Mouse (Mus musculus): ENCODE results near the gene Itga9. TPM values are rescaled to one million over a fixed set of nuclear protein-coding genes. Genes with fewer than 3 reads are reported as not detected.

Gene Itga9
- polyA plus RNA-seq, 1 experiment: not detected

GRCm38 (mm10) chr9:118655726-118656125 is 49.2 kb downstream of the Itga9 start:
- H3K27ac ChIP-seq (ENCODE audit: insufficient read depth, low read depth, low read length): no peak overlapping the region
- no peak overlapping the region for H3K4me3 ChIP-seq (ENCODE audit: insufficient read depth, low read depth, low read length)
- no peak for TF ChIP-seq CTCF (IDR thresholded peaks at IDR 0.05; ENCODE audit: insufficient read depth, low read depth, low read length)
- TF ChIP-seq POLR2A (IDR thresholded peaks at IDR 0.05; ENCODE audit: insufficient read depth, low read depth, low read length): no peak
- 88% methylated on average over 3 of the region's 3 CpGs for WGBS
- no peaks in the 10 kb centered on the region for H3K4me1 ChIP-seq (ENCODE audit: control insufficient read depth, insufficient read depth, low read length)

- Histone ChIP-seq H3K4me3 (ENCODE audit: insufficient read depth, low read depth, low read length) (no peak overlapping the region), H3K27ac (ENCODE audit: insufficient read depth, low read depth, low read length) (no peak overlapping the region), H3K4me1 (ENCODE audit: control insufficient read depth, insufficient read depth, low read length) (no peaks in the 10 kb centered on the region)
- TF ChIP-seq CTCF (IDR thresholded peaks at IDR 0.05; ENCODE audit: insufficient read depth, low read depth, low read length) (no peak), POLR2A (IDR thresholded peaks at IDR 0.05; ENCODE audit: insufficient read depth, low read depth, low read length) (no peak)
- 87% methylated on average over 7 of the region's 7 CpGs for WGBS
These were observed 51.7 kb downstream of the Itga9 start for GRCm38 (mm10) chr9:118658159-118658558.

- H3K4me3 ChIP-seq (ENCODE audit: insufficient read depth, low read depth, low read length): no peak overlapping the region
- 91% methylated on average over 5 of the region's 5 CpGs for WGBS
- no peak overlapping the region for H3K27ac ChIP-seq (ENCODE audit: insufficient read depth, low read depth, low read length)
- TF ChIP-seq CTCF (IDR thresholded peaks at IDR 0.05; ENCODE audit: insufficient read depth, low read depth, low read length) (no peak), POLR2A (IDR thresholded peaks at IDR 0.05; ENCODE audit: insufficient read depth, low read depth, low read length) (no peak)
- no peaks in the 10 kb centered on the region for H3K4me1 ChIP-seq (ENCODE audit: control insufficient read depth, insufficient read depth, low read length)
These were observed 53.3 kb downstream of the Itga9 start for GRCm38 (mm10) chr9:118659809-118660208.

GRCm38 (mm10) chr9:118660259-118660658 is 53.8 kb downstream of the Itga9 start:
- TF ChIP-seq CTCF (IDR thresholded peaks at IDR 0.05; ENCODE audit: insufficient read depth, low read depth, low read length): no peak
- TF ChIP-seq POLR2A (IDR thresholded peaks at IDR 0.05; ENCODE audit: insufficient read depth, low read depth, low read length): no peak
- Histone ChIP-seq H3K4me3 (ENCODE audit: insufficient read depth, low read depth, low read length) (no peak overlapping the region), H3K4me1 (ENCODE audit: control insufficient read depth, insufficient read depth, low read length) (no peaks in the 10 kb centered on the region), H3K27ac (ENCODE audit: insufficient read depth, low read depth, low read length) (no peak overlapping the region)
- WGBS: 91% methylated on average over 7 of the region's 7 CpGs

GRCm38 (mm10) chr9:118662026-118662425 is 55.5 kb downstream of the Itga9 start:
- Histone ChIP-seq H3K4me3 (ENCODE audit: insufficient read depth, low read depth, low read length) (no peak overlapping the region), H3K27ac (ENCODE audit: insufficient read depth, low read depth, low read length) (no peak overlapping the region), H3K4me1 (ENCODE audit: control insufficient read depth, insufficient read depth, low read length) (no peaks in the 10 kb centered on the region)
- TF ChIP-seq POLR2A (IDR thresholded peaks at IDR 0.05; ENCODE audit: insufficient read depth, low read depth, low read length): no peak
- no peak for TF ChIP-seq CTCF (IDR thresholded peaks at IDR 0.05; ENCODE audit: insufficient read depth, low read depth, low read length)
- WGBS: 96% methylated on average over 8 of the region's 8 CpGs

- 93% methylated on average over 10 of the region's 10 CpGs for WGBS
- TF ChIP-seq CTCF (IDR thresholded peaks at IDR 0.05; ENCODE audit: insufficient read depth, low read depth, low read length): no peak
- H3K27ac ChIP-seq (ENCODE audit: insufficient read depth, low read depth, low read length): no peak overlapping the region
- no peaks in the 10 kb centered on the region for H3K4me1 ChIP-seq (ENCODE audit: control insufficient read depth, insufficient read depth, low read length)
- no peak overlapping the region for H3K4me3 ChIP-seq (ENCODE audit: insufficient read depth, low read depth, low read length)
These were observed 56.0 kb downstream of the Itga9 start for GRCm38 (mm10) chr9:118662476-118662875.

GRCm38 (mm10) chr9:118663938-118664337 is 57.4 kb downstream of the Itga9 start:
- H3K4me1 ChIP-seq (ENCODE audit: control insufficient read depth, insufficient read depth, low read length): no peaks in the 10 kb centered on the region
- TF ChIP-seq POLR2A (IDR thresholded peaks at IDR 0.05; ENCODE audit: insufficient read depth, low read depth, low read length): no peak
- H3K27ac ChIP-seq (ENCODE audit: insufficient read depth, low read depth, low read length): no peak overlapping the region
- H3K4me3 ChIP-seq (ENCODE audit: insufficient read depth, low read depth, low read length): no peak overlapping the region
- 86% methylated on average over 6 of the region's 6 CpGs for WGBS

- Histone ChIP-seq H3K4me1 (ENCODE audit: control insufficient read depth, insufficient read depth, low read length) (no peaks in the 10 kb centered on the region), H3K27ac (ENCODE audit: insufficient read depth, low read depth, low read length) (no peak overlapping the region), H3K4me3 (ENCODE audit: insufficient read depth, low read depth, low read length) (no peak overlapping the region)
- no peak for TF ChIP-seq CTCF (IDR thresholded peaks at IDR 0.05; ENCODE audit: insufficient read depth, low read depth, low read length)
- no peak for TF ChIP-seq POLR2A (IDR thresholded peaks at IDR 0.05; ENCODE audit: insufficient read depth, low read depth, low read length)
- 85% methylated on average over 3 of the region's 3 CpGs for WGBS
These were observed 59.6 kb downstream of the Itga9 start for GRCm38 (mm10) chr9:118666069-118666468.

GRCm38 (mm10) chr9:118669696-118670095 is 63.2 kb downstream of the Itga9 start:
- Histone ChIP-seq H3K27ac (ENCODE audit: insufficient read depth, low read depth, low read length) (no peak overlapping the region), H3K4me1 (ENCODE audit: control insufficient read depth, insufficient read depth, low read length) (no peaks in the 10 kb centered on the region), H3K4me3 (ENCODE audit: insufficient read depth, low read depth, low read length) (no peak overlapping the region)
- no peak for TF ChIP-seq CTCF (IDR thresholded peaks at IDR 0.05; ENCODE audit: insufficient read depth, low read depth, low read length)
- no peak for TF ChIP-seq POLR2A (IDR thresholded peaks at IDR 0.05; ENCODE audit: insufficient read depth, low read depth, low read length)
- WGBS: 74% methylated on average over 3 of the region's 3 CpGs

- TF ChIP-seq POLR2A (IDR thresholded peaks at IDR 0.05; ENCODE audit: insufficient read depth, low read depth, low read length) (no peak), CTCF (IDR thresholded peaks at IDR 0.05; ENCODE audit: insufficient read depth, low read depth, low read length) (no peak)
- Histone ChIP-seq H3K4me3 (ENCODE audit: insufficient read depth, low read depth, low read length) (no peak overlapping the region), H3K4me1 (ENCODE audit: control insufficient read depth, insufficient read depth, low read length) (peaks cover 14% of the 10 kb centered on the region), H3K27ac (ENCODE audit: insufficient read depth, low read depth, low read length) (no peak overlapping the region)
- WGBS: 72% methylated on average over 12 of the region's 12 CpGs
These were observed 67.8 kb downstream of the Itga9 start for GRCm38 (mm10) chr9:118674277-118674676.

Data from olfactory bulb, adult 2 months (tissue).